Mouse (Mus musculus) adrenal gland (tissue): ENCODE data around the gene A630089N07Rik.
"Not testable (repeated sequence)": the region's sequence is repeated elsewhere in the genome, so short reads cannot be mapped to it uniquely, and the experiment has no call there.

Source experiments
- intact Hi-C: fragments of 180-260 bp; cut with DNase I; formaldehyde crosslinking; loops from one replicate; pipeline ENCODE4 v1.15.1; 2025
- long read RNA-seq, 2 experiments: library from polyadenylated mRNA; unstranded; transcript quantifications; one replicate each; pipeline ENCODE4 v2.0.0; 2020; ENCODE audit warnings: borderline replicate concordance in 1 of 2; ENCODE audit not compliant: insufficient replicate concordance in 1 of 2

Gene A630089N07Rik
- long read RNA-seq, experiment 1, partial matches to known transcripts: 2 of 6 reads
- long read RNA-seq, experiment 1, other reads (novel, unspliced or antisense): 4 of 6 reads
- long read RNA-seq, experiment 2, partial matches to known transcripts: 0 of 3 reads
- long read RNA-seq, experiment 2, other reads (novel, unspliced or antisense): 3 of 3 reads

- intact Hi-C loops: not testable (repeated sequence)
These were observed at the start of gene A630089N07Rik for GRCm38 (mm10) chr16:98081889-98082818. A630089N07Rik (minus strand) TSS chr16:98082450.

- intact Hi-C loops: no loop called here
These were observed 24.9 kb upstream of the A630089N07Rik start for GRCm38 (mm10) chr16:98107109-98107508.

- intact Hi-C loops: not testable (repeated sequence)
These were observed 731 bp downstream of the A630089N07Rik start for GRCm38 (mm10) chr16:98081550-98081888.

GRCm38 (mm10) chr16:98081140-98081539 is 1.1 kb downstream of the A630089N07Rik start:
- intact Hi-C loops: not testable (repeated sequence)

GRCm38 (mm10) chr16:98079382-98079781 is 2.9 kb downstream of the A630089N07Rik start:
- intact Hi-C loops: not testable (repeated sequence)

- intact Hi-C loops: no loop called here
These were observed 40.6 kb downstream of the A630089N07Rik start for GRCm38 (mm10) chr16:98041676-98042075.

- intact Hi-C loops: not testable (repeated sequence)
These were observed 47.3 kb downstream of the A630089N07Rik start for GRCm38 (mm10) chr16:98034971-98035370.

GRCm38 (mm10) chr16:98026186-98026585 is 56.1 kb downstream of the A630089N07Rik start:
- intact Hi-C loops: not testable (repeated sequence)

GRCm38 (mm10) chr16:98022657-98023345 is 59.4 kb downstream of the A630089N07Rik start:
- intact Hi-C loops: no loop called here

GRCm38 (mm10) chr16:98022081-98022480 is 60.2 kb downstream of the A630089N07Rik start:
- intact Hi-C loops: no loop called here

GRCm38 (mm10) chr16:97997383-97997731 is 84.9 kb downstream of the A630089N07Rik start:
- intact Hi-C loops: loop anchor here (10.0 kb wide), 2 partner anchors 73 to 193 kb away; no protein-coding TSS in a partner anchor

GRCm38 (mm10) chr16:97996616-97997382 is 85.5 kb downstream of the A630089N07Rik start, which contains the start of gene B230307C23Rik:
B230307C23Rik (plus strand) TSS chr16:97997315.
- intact Hi-C loops: loop anchor here (10.0 kb wide), 2 partner anchors 72 to 192 kb away; no protein-coding TSS in a partner anchor

GRCm38 (mm10) chr16:97995849-97996615 is 86.2 kb downstream of the A630089N07Rik start:
- intact Hi-C loops: loop anchor here (10.0 kb wide), 2 partner anchors 71 to 191 kb away; no protein-coding TSS in a partner anchor

GRCm38 (mm10) chr16:97992477-97992876 is 89.8 kb downstream of the A630089N07Rik start:
- intact Hi-C loops: loop anchor here (2.0 to 10.0 kb wide), 3 partner anchors 30 to 188 kb away; partner anchors contain the start of genes C2cd2 and Zbtb21

- intact Hi-C loops: loop anchor here (10.0 kb wide), 2 partner anchors 67 to 187 kb away; no protein-coding TSS in a partner anchor
These were observed 90.7 kb downstream of the A630089N07Rik start for GRCm38 (mm10) chr16:97991517-97991916.

- intact Hi-C loops: no loop called here
These were observed 97.7 kb downstream of the A630089N07Rik start for GRCm38 (mm10) chr16:97984589-97984988.

- intact Hi-C loops: no loop called here
These were observed 100.9 kb downstream of the A630089N07Rik start for GRCm38 (mm10) chr16:97981362-97981761.

- intact Hi-C loops: no loop called here
These were observed 104.5 kb downstream of the A630089N07Rik start for GRCm38 (mm10) chr16:97977722-97978121.

GRCm38 (mm10) chr16:97977277-97977676 is 105.0 kb downstream of the A630089N07Rik start:
- intact Hi-C loops: no loop called here
